Mouse (Mus musculus) gastrocnemius, postnatal 25 days (tissue): ENCODE results near the gene Foxj1. TPM values are rescaled to one million over a fixed set of nuclear protein-coding genes. Genes with fewer than 3 reads are reported as not detected.
"Not testable (repeated sequence)": the region's sequence is repeated elsewhere in the genome, so short reads cannot be mapped to it uniquely, and the experiment has no call there.

Experiments used
- DNase-seq: peaks from one replicate; pipeline ENCODE4 v3.0.0; 2022
- long read RNA-seq, 2 experiments: library from polyadenylated mRNA; stranded (forward); transcript quantifications; one replicate each; pipeline ENCODE4 v2.0.0; 2021
- total RNA-seq, 2 experiments: library from RNA; stranded (reverse); gene quantifications; 1 replicate in 1 of 2; 2 replicates in 1 of 2; pipeline ENCODE4 v1.2.3; 2021

The Foxj1 gene
- under 1 TPM in 1 of 2 experiments, not detected in 1; 0.27 TPM for total RNA-seq
- long read RNA-seq, experiment 1, result 0 reads
- long read RNA-seq, experiment 2, result 0 reads

DNA sequence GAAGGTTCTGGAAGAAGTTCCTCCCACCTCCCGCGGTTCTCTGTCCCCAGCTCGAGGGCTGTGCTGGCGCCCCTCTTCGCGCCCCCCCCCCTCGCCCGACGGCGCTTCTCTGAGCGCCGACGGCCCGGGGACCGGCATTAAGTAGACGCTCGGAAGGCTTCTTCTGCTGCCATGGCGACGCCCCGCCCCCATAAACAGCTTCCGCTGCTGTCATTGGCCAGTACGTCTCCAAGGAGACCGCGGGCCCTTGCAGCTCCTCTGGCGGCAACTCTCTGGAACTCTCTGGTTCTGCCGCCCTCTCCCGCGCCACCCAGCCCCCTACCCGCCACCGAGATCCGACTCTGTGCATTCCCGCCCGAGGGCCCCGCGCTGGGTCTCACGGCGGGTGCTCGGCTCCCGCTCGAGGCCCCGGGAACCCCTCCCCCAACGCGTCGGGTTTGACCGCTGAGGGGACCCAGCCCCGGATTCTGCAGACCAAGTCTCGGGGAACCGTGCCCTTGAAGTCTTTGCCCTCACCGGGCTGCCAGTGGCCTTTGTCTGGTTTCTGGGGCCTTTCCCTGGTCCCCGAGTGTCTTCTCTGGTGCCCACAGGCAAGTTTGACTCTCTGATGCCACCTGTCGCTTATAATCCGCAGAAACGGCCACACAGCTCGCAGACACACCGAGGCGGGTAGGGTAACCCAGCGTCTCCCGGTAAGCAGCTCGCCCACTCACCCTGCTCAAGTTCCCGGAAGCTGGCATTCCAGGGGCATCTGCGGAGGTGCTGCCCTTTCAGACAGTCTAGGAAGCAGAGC is at the start of gene Foxj1:
TSS of gene Foxj1 (minus strand) at position 156 of the 793 bp plus-strand sequence.
- peak; percentile 91 for DNase-seq

DNA sequence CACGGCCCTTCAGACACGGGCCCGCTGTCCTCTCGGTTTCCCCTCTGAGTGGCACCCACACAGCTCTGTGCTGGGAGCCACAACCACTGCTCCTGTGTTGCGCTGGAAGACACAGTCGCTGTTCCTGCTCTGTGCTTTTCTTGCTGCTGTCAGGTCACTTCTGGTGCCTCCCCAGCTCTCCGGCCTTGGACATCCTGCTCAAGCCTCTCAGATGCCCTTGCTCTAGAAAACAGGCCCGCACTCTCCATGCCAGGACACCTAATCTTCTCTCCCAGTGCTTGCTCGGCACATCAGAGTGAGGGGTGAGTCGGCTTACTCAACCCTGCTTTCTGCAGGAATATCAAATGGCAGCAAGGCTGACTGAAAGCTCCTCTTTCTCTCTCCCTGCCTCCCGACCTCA is 49.0 kb upstream of the Foxj1 start:
- peak; percentile 61 for DNase-seq

DNA sequence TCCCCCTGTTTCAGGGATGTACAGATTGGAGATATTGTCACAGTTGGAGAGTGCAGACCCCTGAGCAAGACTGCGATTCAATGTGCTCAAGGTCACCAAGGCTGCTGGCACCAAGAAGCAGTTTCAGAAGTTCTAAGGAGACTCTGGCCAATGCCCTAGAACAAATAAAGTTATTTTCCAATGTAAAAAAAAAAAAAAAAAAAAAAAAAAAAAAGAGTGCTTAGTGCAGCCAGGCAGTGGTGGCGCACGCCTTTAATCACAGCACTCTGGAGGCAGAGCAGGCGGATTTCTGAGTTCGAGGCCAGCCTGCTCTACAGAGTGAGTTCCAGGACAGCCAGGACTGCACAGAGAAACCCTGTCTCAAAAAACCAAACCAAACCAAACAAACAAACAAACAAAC is 47.9 kb upstream of the Foxj1 start:
- DNase-seq, result not testable (repeated sequence)

DNA sequence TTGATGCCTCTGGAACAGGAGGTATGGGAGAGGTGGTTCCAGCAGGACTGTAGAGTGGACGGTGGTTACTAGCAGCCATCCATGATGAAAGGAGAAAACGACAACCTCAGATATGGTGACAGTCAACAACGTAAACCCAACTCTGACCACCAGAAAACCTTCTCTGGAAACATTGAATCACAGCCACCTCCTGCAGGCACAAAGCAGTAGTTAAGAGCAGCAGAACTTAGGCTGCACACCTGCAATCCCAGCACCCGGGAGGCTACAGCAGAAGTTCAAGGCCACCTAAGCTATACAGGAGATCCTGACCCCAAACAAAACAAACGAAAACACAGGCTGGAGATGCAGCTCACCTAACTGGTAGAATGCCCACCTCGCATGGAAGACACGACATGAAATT is 45.6 kb upstream of the Foxj1 start:
- DNase-seq, result no peak

DNA sequence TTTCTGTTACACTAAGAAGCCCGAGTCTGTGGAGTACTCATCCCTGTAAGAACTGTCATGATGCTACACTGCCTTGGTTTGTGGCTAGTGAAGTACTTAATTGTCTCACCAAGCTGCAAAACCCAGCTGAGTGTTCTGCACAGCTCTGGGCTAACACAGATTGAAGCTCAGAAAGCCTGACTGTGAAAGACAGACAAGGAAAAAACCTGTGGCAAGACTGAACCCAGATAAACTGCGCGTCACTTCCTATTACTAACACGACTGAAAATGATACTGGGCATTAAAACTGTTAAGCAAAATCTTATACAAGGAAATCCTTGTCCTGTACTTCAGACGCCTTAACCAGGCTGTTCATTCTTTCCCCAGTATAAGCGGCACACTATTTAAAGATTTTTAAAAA is 44.3 kb upstream of the Foxj1 start:
- DNase-seq, result no peak

DNA sequence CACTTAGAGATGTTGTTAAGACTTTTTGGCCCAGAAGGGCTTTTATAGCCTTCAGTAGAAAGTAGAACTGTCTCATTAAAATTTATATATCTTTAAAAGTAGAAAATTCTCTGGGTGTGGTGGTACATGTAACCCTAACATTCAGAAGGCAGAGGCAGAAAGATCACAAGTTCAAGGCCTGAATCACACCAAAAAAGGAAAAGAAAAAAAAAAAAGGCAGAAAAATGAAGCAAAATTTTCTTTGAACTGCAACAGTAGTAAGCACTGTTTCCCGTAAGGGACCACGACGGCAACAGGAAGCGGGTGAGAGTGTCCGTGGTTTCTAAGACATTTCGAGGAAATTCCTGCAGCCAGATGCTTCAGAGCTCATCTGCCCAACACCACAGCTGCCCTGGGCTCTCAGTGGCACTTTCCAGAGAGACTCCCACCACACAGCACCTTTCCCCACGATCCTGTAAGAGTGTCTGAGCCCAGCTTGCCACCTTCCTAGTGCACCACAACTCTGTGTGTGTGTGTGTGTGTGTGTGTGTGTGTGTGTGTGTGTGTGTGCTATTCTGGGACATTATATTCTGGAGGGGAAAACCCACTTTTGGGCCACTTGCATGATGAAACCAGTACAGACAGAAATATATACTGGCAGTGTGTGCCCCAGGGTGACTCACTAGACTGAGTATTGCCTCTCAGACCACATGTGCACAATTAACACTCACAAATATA is 41.9 kb upstream of the Foxj1 start:
- no peak for DNase-seq

DNA sequence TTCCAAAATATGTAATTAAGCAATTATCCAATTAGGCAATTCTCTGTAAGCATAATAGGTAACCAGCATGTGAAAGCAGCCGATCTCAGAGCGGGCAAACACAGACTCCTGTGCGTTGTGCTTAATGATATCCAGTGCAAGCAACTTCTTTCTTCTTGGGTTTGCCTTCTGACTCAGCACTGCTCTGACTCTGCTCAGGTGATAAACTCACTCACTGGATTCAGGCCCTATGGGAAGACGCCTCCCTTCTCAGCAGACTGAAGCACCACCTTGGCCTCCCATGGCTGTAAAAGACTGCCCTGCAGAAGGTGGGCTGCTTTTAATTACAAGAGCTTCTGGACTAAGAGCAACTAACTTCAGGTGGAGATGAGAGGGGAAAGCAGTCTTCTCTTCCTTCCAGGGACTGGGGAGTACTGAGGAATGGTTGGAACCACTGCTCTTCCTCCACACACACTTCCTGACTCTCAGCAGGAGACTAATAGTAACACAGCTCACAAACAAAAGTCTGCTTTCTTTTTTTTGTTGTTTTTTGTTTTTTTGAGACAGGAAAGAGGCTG is 36.8 kb upstream of the Foxj1 start:
- DNase-seq, result no peak

DNA sequence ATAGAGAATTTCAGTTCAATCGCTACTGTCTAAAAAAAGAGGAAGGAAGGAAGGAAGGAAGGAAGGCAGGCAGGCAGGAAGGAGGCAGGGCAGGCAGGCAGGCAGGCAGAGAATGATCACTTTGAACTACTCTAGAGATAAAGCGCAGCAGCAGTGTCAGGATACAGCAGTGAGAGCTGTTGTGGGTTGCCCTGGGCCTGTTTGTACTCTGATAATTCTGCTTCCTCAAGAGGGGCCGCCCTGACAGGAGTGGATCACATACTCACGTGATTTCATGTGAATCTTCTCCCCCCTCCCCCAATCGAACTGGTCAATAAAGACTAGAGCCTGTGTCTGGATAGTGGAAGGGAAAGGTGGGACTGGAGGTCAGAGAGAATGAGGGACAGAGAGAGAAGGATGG is 34.4 kb upstream of the Foxj1 start:
- no peak for DNase-seq

DNA sequence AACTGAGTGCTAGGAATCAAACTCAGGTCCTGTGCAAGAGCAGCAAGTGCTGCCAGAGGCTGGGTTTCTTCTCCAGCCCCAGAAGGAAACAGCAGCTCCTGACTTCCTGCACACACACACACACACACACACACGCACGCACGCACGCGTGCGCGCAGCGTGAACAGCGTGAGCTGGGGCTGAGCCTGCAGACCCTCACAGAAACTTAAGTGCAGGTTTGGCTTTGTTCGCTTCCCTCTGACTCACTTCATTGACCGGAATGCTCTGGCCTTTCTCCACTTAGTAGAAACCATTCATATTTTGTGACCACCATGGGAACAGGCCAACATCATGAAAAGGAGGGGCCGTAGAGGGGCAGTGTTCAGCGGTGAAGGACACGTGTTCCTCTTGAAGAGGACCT is 33.9 kb upstream of the Foxj1 start:
- no peak for DNase-seq

DNA sequence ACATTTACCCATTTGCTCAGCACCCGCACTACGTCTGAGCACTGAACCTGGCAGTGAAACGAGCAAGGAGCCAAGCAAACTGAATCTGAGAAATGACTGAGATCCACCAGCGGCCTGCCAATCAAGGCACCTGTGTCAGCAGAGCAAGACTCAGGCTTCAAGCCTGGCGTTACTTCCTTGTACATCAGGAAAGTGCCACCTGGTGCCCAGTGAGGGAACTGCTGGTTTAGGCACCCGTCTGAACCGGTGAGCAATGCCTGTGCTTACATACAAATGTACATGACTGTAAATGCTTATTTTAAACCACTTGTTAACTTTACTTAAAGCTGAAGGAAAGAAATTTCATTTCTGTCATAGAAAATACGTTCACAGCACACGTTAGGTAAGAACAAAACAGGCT is 32.9 kb upstream of the Foxj1 start:
- DNase-seq, result peak; percentile 61

DNA sequence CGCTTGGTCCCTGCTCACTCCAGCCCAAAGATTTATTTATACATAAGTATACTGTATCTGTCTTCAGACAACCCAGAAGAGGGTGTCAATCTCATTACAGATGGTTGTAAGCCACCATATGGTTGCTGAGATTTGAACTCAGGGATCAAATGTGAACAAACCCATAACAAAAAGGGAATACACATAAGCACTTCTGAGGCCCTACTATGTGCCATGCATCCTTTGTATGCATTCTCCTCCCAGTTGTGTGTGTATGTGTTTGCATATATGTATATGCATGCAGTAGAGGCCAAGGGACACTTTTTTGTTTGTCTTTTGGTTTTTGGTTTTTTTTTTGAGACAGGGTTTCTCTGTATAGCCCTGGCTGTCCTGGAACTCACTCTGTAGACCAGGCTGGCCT is 31.4 kb upstream of the Foxj1 start:
- no peak for DNase-seq

DNA sequence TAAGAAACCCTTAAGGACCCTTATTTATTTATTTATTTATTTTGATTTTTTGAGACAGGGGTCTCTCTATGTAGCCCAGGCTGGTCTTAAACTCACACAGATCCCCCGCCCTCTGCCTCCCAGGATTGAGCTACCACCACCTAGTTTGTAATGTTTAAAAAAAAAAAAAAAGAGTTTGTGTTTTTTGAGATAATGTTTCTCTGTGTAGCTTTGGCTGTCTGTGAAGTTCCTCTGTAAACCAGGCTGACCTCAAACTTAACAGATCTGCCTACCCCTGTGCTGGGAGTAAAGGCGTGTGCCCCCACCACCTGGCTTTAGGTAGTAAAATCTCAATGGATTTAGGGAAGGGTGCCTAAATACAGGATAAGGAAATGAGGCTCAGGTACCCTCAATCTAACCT is 30.9 kb upstream of the Foxj1 start:
- DNase-seq, result no peak

DNA sequence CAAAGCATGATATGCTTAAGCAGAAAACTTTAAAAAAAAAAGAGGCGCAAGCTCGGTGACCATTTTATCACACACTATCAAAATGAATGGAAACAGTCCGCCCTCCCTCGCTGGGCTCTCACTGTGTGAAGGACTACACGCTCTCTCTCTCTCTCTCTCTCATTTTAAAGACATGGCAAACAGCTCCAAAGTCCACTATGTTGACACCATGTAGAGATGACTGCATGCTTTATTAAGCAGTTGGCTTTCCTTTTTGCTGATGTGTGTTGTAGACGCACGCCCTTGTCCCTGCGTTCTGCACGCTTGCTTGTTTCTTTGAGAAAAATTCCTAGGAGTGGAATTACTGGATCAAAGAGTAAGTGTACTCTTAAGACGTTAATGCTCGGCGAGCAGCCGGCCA is 30.2 kb upstream of the Foxj1 start:
- DNase-seq, result no peak

DNA sequence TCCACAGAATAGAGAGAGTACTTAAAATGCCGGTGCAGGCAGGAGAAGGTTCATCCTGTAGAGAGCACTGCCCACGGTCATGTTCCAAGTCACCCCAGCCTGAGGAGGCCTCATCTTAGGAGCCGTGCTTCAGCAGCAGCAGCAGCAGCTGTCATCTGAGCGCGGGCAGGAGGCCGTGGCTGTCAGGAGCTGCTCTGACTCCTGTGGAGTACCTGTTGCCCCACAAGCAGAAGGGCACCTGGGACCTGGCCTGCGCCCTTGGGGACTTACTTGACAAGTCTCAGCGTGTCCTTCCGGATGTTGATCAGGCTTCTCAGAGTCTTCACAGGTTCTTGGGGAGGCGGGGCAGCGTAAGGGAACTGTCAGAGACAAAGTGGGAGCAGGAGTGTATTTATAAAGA is 26.8 kb upstream of the Foxj1 start:
- DNase-seq, result no peak

DNA sequence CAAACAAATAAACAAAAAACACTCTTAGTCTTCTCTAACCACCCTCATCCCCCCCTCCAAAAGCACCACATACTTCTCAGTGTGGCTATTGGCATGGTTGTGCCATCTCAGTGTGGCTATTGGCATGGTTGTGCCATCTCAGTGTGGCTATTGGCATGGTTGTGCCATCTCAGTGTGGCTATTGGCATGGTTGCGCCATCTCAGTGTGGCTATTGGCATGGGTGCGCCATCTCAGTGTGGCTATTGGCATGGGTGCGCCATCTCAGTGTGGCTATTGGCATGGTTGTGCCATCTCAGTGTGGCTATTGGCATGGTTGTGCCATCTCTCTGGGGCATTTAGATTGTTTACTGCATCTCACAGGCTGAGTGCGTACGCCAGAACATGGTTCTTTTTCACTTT is 25.7 kb upstream of the Foxj1 start:
- not testable (repeated sequence) for DNase-seq

DNA sequence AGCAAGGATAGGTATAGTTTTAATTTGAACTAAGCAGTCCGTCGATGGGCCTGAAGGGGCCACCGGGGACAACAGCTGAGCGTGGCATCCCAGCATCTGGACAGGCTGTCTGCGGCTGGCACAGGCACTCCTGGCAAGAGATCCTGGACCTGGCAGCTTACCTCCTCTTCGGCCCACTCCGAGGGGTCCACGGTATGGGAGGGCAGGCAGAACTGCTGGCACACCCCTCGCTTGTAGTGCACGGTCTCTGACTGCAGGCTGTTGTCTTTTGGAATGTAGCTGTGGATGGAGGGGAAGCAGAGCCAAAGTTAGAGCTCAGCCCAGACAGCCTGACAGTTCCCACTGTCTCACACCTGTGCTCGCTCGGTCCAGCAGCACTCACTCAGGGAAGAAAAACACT is 24.5 kb upstream of the Foxj1 start:
- DNase-seq, result no peak

DNA sequence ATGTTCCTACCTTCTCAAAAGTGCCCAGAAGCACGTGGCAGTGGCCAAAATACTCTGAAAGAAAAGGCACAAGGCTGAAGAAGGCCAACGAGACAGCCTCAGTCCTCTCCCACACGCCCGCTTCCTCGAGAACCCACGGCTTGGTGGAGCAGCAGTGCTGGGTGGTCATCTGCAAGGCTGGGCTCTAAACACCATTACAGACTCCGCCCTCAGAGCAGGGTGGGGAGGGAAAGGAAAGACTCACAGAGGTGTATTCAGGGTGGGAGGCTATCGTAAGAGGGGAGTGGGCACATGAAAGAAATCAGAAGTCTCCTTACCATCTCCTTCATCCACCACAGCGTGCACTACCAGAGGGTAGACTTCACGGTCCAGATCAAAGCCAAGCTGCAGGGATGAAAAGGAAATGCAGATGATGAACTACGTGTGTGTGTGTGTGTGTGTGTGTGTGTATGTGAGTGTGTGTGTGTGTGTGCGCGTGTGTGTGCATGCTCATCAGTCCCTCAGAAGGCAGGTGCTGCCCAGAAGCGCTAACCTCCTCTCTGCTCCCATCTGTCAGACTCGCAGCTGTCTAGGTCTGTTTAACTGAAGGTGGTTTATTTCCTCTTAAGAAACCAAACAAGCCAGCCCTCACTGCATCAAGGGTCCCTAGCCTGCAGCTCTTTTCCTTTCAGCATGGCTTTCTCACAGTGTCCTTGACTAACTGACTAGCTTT is 23.9 kb upstream of the Foxj1 start:
- DNase-seq, result no peak

DNA sequence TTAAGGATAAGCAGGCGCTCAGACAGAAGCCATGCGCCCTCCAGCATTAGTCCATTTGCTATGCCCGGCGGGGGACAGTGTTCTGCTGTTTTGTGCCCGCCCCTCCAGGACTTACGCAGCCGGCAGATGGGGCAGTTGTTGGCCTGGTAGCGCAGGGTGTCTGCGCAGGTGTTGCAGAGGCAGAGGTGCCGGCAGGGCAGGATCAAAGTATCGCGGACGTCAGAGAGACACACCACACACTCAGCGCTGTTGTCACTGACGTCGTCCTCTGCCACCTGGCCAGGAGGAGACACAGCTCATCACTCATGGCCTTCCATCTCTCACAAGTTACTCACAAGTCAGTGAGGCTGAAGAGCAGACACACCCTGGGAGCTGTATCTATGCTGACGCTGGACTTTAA is 19.3 kb upstream of the Foxj1 start:
- DNase-seq, result no peak

DNA sequence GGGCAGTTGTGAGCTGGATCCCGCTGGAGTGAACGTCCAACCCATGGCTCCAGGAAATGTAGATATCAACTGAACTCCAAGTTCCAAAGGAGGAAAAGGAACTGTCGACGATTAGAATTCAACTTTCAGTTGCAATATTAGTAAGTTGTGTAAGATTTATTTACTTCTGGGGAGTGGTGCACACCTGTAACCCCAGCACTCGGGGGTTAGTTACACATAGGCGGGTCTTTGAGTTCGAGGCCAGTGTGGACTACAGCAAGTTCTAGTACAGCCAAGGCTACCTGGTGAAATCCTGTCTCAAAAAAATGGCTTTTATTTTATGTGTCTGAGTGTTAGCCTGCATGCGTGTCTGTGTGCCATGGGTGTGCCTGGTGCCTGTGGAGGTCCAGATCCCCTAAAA is 18.3 kb upstream of the Foxj1 start:
- no peak for DNase-seq

DNA sequence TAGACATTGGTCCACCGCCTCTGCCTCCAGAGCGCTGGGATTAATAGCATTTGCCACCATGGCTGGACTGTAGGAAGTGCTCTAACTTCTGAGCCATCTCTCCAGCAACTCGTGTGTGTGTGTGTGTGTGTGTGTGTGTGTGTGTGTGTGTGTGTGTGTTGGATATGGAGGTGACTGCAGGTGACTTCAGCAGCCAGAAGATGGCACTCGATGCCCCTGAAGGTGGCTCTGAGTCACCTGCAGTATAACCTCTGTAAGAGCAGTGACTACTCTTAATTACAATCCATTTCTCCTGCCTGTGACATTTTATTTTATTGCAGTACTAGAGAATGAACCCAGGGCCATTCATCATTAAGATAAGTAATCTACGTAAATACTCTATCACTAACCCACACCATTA is 16.1 kb upstream of the Foxj1 start:
- no peak for DNase-seq

DNA sequence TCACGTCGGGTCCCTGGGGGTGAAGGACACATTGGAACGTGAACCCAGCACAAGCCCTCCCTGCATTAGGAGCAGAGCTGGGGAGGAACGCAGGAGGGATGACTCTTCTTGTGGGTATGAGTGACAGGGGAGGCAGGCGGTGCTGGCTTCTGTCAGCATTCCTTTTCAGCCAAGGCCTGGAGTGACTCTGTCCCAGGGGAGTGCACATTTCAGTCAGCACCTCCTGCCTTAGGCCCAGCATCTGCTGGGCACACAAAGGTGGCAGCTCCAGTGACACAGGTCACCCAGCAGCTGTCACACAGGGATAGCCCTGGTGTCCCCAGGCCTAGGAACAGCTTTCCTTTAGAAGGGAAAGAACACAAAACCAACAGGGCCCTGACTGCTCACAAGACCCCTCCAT is 12.8 kb upstream of the Foxj1 start:
- DNase-seq, result peak; percentile 72

DNA sequence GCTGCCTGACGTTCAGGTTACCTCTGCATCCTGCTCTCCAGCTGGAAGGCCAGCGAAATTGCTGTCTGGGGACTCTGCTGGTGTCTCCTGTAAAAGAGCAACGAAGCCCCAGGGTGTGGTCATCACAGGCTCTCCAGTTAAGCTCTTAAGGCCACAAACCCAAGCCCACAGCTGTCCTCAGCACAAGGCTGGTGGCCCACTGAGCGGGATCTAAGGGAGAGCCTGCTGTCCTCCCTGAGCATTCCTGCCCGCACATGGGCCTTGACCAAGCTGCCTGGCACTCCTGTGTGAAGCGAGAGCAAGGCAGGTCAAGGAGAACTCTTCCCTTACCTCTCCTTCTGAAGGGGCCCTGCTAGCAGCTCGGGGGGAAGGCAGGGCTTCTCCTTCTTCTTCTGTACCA is 11.8 kb upstream of the Foxj1 start:
- DNase-seq, result no peak
